Mouse (Mus musculus) splenic B cell, adult 2 months (primary cell): ENCODE measurements around the gene Col6a6.

Experiments used
- DNase-seq: peaks from one replicate; pipeline ENCODE4 v3.0.0-alpha.2; 2011; ENCODE audit warnings: low read depth, low spot score
- H3K27me3 ChIP-seq: 2 replicates; pipeline ENCODE4 v1.6.1; 2012; ENCODE audit warnings: mild to moderate bottlenecking, low read length, moderate library complexity, mixed read lengths; ENCODE audit not compliant: control insufficient read depth, poor library complexity, insufficient read depth, severe bottlenecking
- H3K36me3 ChIP-seq: 2 replicates; pipeline ENCODE4 v1.6.1; 2012; ENCODE audit warnings: mild to moderate bottlenecking, low read length, moderate library complexity, mixed read lengths; ENCODE audit not compliant: control insufficient read depth, poor library complexity, insufficient read depth, severe bottlenecking

Gene Col6a6

GRCm38 (mm10) chr9:105778741-105779140 lies 49.2 kb downstream of the Col6a6 start:
- no peak for DNase-seq
- no peaks in the 10 kb centered on the region for H3K27me3 ChIP-seq

GRCm38 (mm10) chr9:105774878-105775277 lies 53.1 kb downstream of the Col6a6 start:
- Histone ChIP-seq H3K36me3 (no peaks in the 10 kb centered on the region), H3K27me3 (no peaks in the 10 kb centered on the region)
- no peak for DNase-seq

More at GRCm38 (mm10) chr9:105778741-105779140, 49.2 kb downstream of the Col6a6 start:
- H3K36me3 ChIP-seq, result no peaks in the 10 kb centered on the region

DNA sequence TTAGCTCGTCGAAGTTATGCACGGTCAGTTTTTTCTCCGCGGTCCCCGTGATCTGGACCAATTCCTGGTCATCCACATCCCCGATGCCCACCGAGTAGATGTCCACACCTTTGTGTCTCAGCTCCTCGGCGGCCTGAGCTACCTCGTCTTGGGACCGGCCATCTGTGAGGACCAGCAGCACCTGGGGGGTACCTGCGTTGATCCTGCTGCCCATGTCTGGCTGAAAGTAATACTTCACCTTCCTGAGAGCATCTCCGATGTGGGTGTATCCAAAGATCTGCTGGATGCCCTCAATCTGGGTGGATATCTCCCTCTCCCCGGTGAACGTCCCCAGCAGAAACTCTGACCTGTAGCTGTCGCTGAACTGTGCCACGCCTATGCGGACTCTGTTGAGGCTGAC lies 53.6 kb downstream of the Col6a6 start:
- H3K27me3 ChIP-seq, result no peaks in the 10 kb centered on the region
- DNase-seq, result no peak
- no peaks in the 10 kb centered on the region for H3K36me3 ChIP-seq

DNA sequence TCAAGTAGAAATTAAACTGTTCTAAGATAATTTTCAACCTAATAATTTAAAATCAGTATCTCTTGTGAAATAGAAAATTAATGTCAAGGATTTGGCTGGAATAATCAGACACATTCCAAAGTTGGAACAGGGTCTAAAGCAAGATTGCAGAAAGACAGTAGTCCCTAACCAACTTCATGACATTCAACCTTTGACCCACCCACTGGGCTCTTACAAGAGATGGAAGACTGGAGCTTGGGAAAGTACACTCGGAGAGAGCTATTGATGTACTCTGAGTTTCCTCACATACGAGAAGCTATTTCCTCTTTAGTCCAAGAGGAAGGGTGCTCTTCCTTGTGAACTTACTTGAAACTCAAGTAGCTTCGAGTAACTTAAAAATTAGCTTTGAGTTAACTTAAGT lies 56.6 kb downstream of the Col6a6 start:
- Histone ChIP-seq H3K36me3 (no peaks in the 10 kb centered on the region), H3K27me3 (no peaks in the 10 kb centered on the region)
- no peak for DNase-seq

GRCm38 (mm10) chr9:105770690-105771089 lies 57.3 kb downstream of the Col6a6 start:
- no peak for DNase-seq
- H3K36me3 ChIP-seq, result no peaks in the 10 kb centered on the region
- H3K27me3 ChIP-seq, result no peaks in the 10 kb centered on the region

DNA sequence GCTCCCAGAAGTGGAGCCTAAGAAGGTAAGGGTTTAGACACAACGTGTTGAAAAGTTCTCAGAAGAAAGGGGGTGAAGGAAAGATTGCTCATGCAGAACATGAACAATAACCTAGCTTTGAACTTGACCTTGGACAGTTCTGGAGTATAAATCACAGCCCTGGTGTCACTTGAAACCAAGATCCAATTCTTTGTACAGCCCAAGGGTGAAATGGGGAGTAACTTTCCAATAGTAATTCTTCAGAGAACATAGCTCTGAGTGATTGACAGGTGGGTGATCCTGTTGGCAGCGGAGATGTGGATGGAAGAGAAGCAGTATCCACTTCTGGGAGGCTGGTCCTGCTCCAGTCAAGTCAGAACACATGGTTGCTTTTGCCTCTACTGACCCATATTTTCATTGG lies 62.1 kb downstream of the Col6a6 start:
- no peaks in the 10 kb centered on the region for H3K27me3 ChIP-seq
- no peak for DNase-seq
- no peaks in the 10 kb centered on the region for H3K36me3 ChIP-seq

- Histone ChIP-seq H3K27me3 (no peaks in the 10 kb centered on the region), H3K36me3 (no peaks in the 10 kb centered on the region)
- no peak for DNase-seq
These were observed 63.3 kb downstream of the Col6a6 start for GRCm38 (mm10) chr9:105764681-105765080.

DNA sequence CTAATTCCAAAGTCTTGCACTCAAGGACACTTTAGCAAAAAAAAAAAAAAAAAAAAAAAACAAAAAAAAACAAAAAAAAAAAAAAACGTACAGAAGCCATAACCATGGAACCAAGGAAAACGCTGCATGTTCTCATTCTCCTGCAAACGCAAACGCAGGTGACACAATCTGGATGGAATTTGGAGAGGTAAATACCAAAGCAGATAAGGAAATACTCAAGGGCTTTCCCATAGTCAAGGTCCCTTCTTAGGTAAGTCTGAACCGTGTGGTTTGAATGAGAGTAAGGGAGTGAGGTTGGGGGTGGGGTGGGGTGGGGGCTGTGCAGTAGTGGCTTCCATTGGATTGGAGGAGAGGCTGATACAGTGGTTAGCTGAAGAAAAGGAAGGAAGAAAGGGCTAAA lies 63.8 kb downstream of the Col6a6 start:
- DNase-seq, result no peak
- no peaks in the 10 kb centered on the region for H3K36me3 ChIP-seq
- H3K27me3 ChIP-seq, result no peaks in the 10 kb centered on the region

- Histone ChIP-seq H3K27me3 (no peaks in the 10 kb centered on the region), H3K36me3 (no peaks in the 10 kb centered on the region)
- DNase-seq, result no peak
These were observed 64.3 kb downstream of the Col6a6 start for GRCm38 (mm10) chr9:105763625-105764024.

GRCm38 (mm10) chr9:105762274-105762673 lies 65.7 kb downstream of the Col6a6 start:
- Histone ChIP-seq H3K27me3 (no peaks in the 10 kb centered on the region), H3K36me3 (no peaks in the 10 kb centered on the region)
- DNase-seq, result no peak

DNA sequence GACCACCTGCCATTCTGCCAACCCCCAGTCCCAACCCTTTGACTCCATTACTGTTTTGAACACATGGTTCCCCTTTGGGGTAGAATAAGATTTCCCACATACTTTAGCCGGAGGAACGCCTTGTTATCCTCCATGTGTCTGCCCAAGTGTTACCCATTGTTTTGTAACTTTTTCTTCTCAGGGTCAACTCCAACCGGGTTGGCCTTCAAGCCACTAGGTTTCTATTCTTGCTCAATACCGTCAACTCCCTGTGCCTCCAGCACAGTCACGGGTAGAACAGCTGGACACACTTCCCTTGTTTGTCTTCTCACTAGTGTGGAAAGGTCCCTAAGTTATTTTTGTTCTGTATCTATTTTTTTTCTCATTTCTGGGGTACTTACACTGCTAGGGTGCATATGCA lies 69.1 kb downstream of the Col6a6 start:
- Histone ChIP-seq H3K27me3 (no peaks in the 10 kb centered on the region), H3K36me3 (no peaks in the 10 kb centered on the region)
- DNase-seq, result no peak

DNA sequence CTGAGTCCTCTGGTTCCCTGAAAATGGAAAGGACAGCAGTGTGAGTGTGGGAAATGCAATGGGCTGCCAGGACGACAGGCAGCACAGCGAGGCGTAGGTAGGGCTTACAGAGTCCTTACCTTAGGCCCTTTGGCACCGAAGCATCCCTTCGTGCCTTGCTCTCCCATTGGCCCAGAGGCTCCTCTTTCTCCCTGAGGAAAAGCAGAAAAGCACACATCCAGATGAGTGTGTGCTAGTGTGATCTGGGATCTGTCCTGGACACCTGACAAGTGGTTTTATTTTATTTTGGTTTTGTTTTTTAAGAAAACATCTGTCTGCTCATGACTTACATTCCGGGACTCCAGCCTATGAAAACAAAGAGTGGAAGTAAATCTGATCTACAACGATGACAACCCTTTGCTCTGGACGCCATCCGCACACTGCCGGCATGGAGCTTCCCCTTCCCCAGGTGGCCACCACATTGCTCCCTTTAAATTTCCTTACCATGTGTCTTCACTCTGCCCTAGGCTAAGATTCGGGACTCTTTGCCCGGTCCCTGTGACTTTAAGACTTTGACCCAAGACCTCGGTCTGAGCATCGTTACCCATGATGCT lies 69.7 kb downstream of the Col6a6 start:
- no peak for DNase-seq
- Histone ChIP-seq H3K36me3 (no peaks in the 10 kb centered on the region), H3K27me3 (no peaks in the 10 kb centered on the region)

DNA sequence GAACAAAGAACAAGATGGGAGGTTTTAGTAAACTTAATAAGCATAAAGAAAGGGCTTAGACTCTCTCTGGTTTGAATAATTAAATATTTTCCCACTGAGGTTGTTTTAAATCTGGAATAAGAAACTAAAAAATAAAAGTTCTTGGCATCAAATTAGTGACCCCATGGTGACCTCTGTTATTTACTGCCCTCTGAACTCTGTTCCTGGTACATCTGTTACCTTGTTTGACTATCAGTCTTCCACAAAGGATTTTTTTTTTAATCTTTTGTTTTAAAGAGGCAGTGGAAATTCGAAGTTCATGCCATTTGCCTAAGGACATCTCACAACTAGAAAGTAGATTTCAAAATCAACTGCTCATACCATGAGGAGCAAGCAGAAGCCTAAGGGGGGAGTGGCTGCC lies 73.7 kb downstream of the Col6a6 start:
- H3K27me3 ChIP-seq, result no peaks in the 10 kb centered on the region
- DNase-seq, result no peak
- no peaks in the 10 kb centered on the region for H3K36me3 ChIP-seq

DNA sequence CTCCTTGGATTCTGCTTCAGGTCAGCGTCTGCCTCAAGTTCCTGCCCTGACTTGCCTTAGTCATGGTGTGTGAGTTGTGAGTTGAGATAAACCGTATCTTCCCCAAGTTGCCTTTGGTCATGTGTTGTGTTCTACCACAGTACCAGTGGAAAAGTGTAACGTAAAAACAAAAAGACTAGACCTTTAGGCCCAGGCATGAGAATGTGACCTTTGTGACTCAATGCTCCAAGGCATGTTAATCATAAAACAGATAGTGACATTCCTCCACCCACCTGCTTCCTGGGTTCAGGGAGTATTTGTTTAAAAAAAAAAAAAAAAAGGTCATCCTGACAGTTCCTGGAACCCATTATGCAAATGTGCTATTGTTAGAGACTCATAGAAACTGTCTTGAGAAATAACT lies 82.1 kb downstream of the Col6a6 start:
- Histone ChIP-seq H3K36me3 (no peaks in the 10 kb centered on the region), H3K27me3 (no peaks in the 10 kb centered on the region; the same call in 1 of the 2 replicates)
- DNase-seq, result no peak

- Histone ChIP-seq H3K36me3 (no peaks in the 10 kb centered on the region), H3K27me3 (no peaks in the 10 kb centered on the region; the same call in 1 of the 2 replicates)
- DNase-seq, result no peak
These were observed 87.5 kb downstream of the Col6a6 start for GRCm38 (mm10) chr9:105740413-105740812.

GRCm38 (mm10) chr9:105739446-105739845 lies 88.5 kb downstream of the Col6a6 start:
- Histone ChIP-seq H3K27me3 (no peaks in the 10 kb centered on the region; the same call in 1 of the 2 replicates), H3K36me3 (no peaks in the 10 kb centered on the region)
- no peak for DNase-seq
